Mouse (Mus musculus): ENCODE measurements around the gene Agk. TPM values are rescaled to one million over a fixed set of nuclear protein-coding genes. Genes with fewer than 3 reads are reported as not detected.

Agk gene
- polyA plus RNA-seq, 1 experiment = 11.0 TPM

- Histone ChIP-seq H3ac (ENCODE audit: control insufficient read depth, insufficient read length, low read depth) (no peak overlapping the region), H3K27me3 (ENCODE audit: control insufficient read depth, insufficient read depth, insufficient read length) (no peaks in the 10 kb centered on the region), H3K4me3 (ENCODE audit: insufficient read depth, poor library complexity, severe bottlenecking) (no peak overlapping the region), H3K79me3 (ENCODE audit: low read depth) (no peaks in the 10 kb centered on the region), H3K79me2 (ENCODE audit: control insufficient read depth, insufficient read depth) (no peaks in the 10 kb centered on the region), H3K36me3 (ENCODE audit: control insufficient read depth, insufficient read depth) (no peaks in the 10 kb centered on the region)
- TF ChIP-seq USF1 (IDR thresholded peaks at IDR 0.05; ENCODE audit: low read depth) (no peak), MYOD1 (IDR thresholded peaks at IDR 0.05; ENCODE audit: control insufficient read depth, insufficient read length, low read depth) (no peak), CTCF (IDR thresholded peaks at IDR 0.05; ENCODE audit: control insufficient read depth, insufficient read depth, insufficient read length) (no peak), CEBPB (IDR thresholded peaks at IDR 0.05; ENCODE audit: low read depth) (no peak), MYOG (IDR thresholded peaks at IDR 0.05; ENCODE audit: control insufficient read depth, extremely low read depth, insufficient read length) (no peak), MAX (IDR thresholded peaks at IDR 0.05) (no peak), FOSL1 (IDR thresholded peaks at IDR 0.05; ENCODE audit: insufficient read depth, low read length, poor library complexity, severe bottlenecking) (no peak)
These were observed 102.5 kb downstream of the Agk start for GRCm38 (mm10) chr6:40427441-40427840.

- TF ChIP-seq CTCF (IDR thresholded peaks at IDR 0.05; ENCODE audit: control insufficient read depth, insufficient read depth, insufficient read length) (no peak), CEBPB (IDR thresholded peaks at IDR 0.05; ENCODE audit: low read depth) (no peak), MAX (IDR thresholded peaks at IDR 0.05) (no peak), USF1 (IDR thresholded peaks at IDR 0.05; ENCODE audit: low read depth) (no peak), MYOD1 (IDR thresholded peaks at IDR 0.05; ENCODE audit: control insufficient read depth, insufficient read length, low read depth) (no peak)
- H3K79me3 ChIP-seq (ENCODE audit: low read depth) = no peaks in the 10 kb centered on the region
- H3K36me3 ChIP-seq (ENCODE audit: control insufficient read depth, insufficient read depth) = no peaks in the 10 kb centered on the region
- H3K27me3 ChIP-seq (ENCODE audit: control insufficient read depth, insufficient read depth, insufficient read length) = no peaks in the 10 kb centered on the region
- H3K4me3 ChIP-seq (ENCODE audit: insufficient read depth, poor library complexity, severe bottlenecking) = no peak overlapping the region
- no peak overlapping the region for H3ac ChIP-seq (ENCODE audit: control insufficient read depth, insufficient read length, low read depth)
- H3K79me2 ChIP-seq (ENCODE audit: control insufficient read depth, insufficient read depth) = no peaks in the 10 kb centered on the region
These were observed 103.7 kb downstream of the Agk start for GRCm38 (mm10) chr6:40428696-40429095.

GRCm38 (mm10) chr6:40429521-40429931 is 104.6 kb downstream of the Agk start:
- Histone ChIP-seq H3K79me3 (ENCODE audit: low read depth) (no peaks in the 10 kb centered on the region), H3K79me2 (ENCODE audit: control insufficient read depth, insufficient read depth) (no peaks in the 10 kb centered on the region), H3K36me3 (ENCODE audit: control insufficient read depth, insufficient read depth) (no peaks in the 10 kb centered on the region), H3K4me3 (ENCODE audit: insufficient read depth, poor library complexity, severe bottlenecking) (no peak overlapping the region), H3ac (ENCODE audit: control insufficient read depth, insufficient read length, low read depth) (no peak overlapping the region), H3K27me3 (ENCODE audit: control insufficient read depth, insufficient read depth, insufficient read length) (no peaks in the 10 kb centered on the region)
- TF ChIP-seq CEBPB (IDR thresholded peaks at IDR 0.05; ENCODE audit: low read depth) (no peak), CTCF (IDR thresholded peaks at IDR 0.05; ENCODE audit: control insufficient read depth, insufficient read depth, insufficient read length) (no peak), MAX (IDR thresholded peaks at IDR 0.05) (no peak), FOSL1 (IDR thresholded peaks at IDR 0.05; ENCODE audit: insufficient read depth, low read length, poor library complexity, severe bottlenecking) (no peak), MYOG (IDR thresholded peaks at IDR 0.05; ENCODE audit: control insufficient read depth, extremely low read depth, insufficient read length) (no peak)

- Histone ChIP-seq H3K27me3 (ENCODE audit: control insufficient read depth, insufficient read depth, insufficient read length) (no peaks in the 10 kb centered on the region), H3K4me3 (ENCODE audit: insufficient read depth, poor library complexity, severe bottlenecking) (no peak overlapping the region), H3K79me3 (ENCODE audit: low read depth) (no peaks in the 10 kb centered on the region), H3K36me3 (ENCODE audit: control insufficient read depth, insufficient read depth) (no peaks in the 10 kb centered on the region), H3ac (ENCODE audit: control insufficient read depth, insufficient read length, low read depth) (no peak overlapping the region), H3K79me2 (ENCODE audit: control insufficient read depth, insufficient read depth) (no peaks in the 10 kb centered on the region)
- TF ChIP-seq MYOD1 (IDR thresholded peaks at IDR 0.05; ENCODE audit: control insufficient read depth, insufficient read length, low read depth) = no peak
- TF ChIP-seq FOSL1 (IDR thresholded peaks at IDR 0.05; ENCODE audit: insufficient read depth, low read length, poor library complexity, severe bottlenecking) = no peak
- no peak for TF ChIP-seq CEBPB (IDR thresholded peaks at IDR 0.05; ENCODE audit: low read depth)
- TF ChIP-seq CTCF (IDR thresholded peaks at IDR 0.05; ENCODE audit: control insufficient read depth, insufficient read depth, insufficient read length) = no peak
- no peak for TF ChIP-seq MYOG (IDR thresholded peaks at IDR 0.05; ENCODE audit: control insufficient read depth, extremely low read depth, insufficient read length)
- no peak for TF ChIP-seq USF1 (IDR thresholded peaks at IDR 0.05; ENCODE audit: low read depth)
- no peak for TF ChIP-seq MAX (IDR thresholded peaks at IDR 0.05)
These were observed 105.3 kb downstream of the Agk start for GRCm38 (mm10) chr6:40430251-40430650.

- Histone ChIP-seq H3K27me3 (ENCODE audit: control insufficient read depth, insufficient read depth, insufficient read length) (no peaks in the 10 kb centered on the region), H3K79me3 (ENCODE audit: low read depth) (no peaks in the 10 kb centered on the region), H3K4me3 (ENCODE audit: insufficient read depth, poor library complexity, severe bottlenecking) (no peak overlapping the region), H3K36me3 (ENCODE audit: control insufficient read depth, insufficient read depth) (no peaks in the 10 kb centered on the region), H3ac (ENCODE audit: control insufficient read depth, insufficient read length, low read depth) (no peak overlapping the region), H3K79me2 (ENCODE audit: control insufficient read depth, insufficient read depth) (no peaks in the 10 kb centered on the region)
- TF ChIP-seq MAX (IDR thresholded peaks at IDR 0.05) = no peak
These were observed 105.9 kb downstream of the Agk start for GRCm38 (mm10) chr6:40430878-40431277.

GRCm38 (mm10) chr6:40431356-40431755 is 106.4 kb downstream of the Agk start:
- Histone ChIP-seq H3K79me2 (ENCODE audit: control insufficient read depth, insufficient read depth) (no peaks in the 10 kb centered on the region), H3K27me3 (ENCODE audit: control insufficient read depth, insufficient read depth, insufficient read length) (no peaks in the 10 kb centered on the region), H3K36me3 (ENCODE audit: control insufficient read depth, insufficient read depth) (no peaks in the 10 kb centered on the region), H3ac (ENCODE audit: control insufficient read depth, insufficient read length, low read depth) (no peak overlapping the region), H3K79me3 (ENCODE audit: low read depth) (no peaks in the 10 kb centered on the region), H3K4me3 (ENCODE audit: insufficient read depth, poor library complexity, severe bottlenecking) (no peak overlapping the region)
- no peak for TF ChIP-seq CTCF (IDR thresholded peaks at IDR 0.05; ENCODE audit: control insufficient read depth, insufficient read depth, insufficient read length)
- TF ChIP-seq MYOD1 (IDR thresholded peaks at IDR 0.05; ENCODE audit: control insufficient read depth, insufficient read length, low read depth) = peak; percentile 55
- no peak for TF ChIP-seq MAX (IDR thresholded peaks at IDR 0.05)
